Mouse (Mus musculus): ENCODE measurements around the gene Acot12.
"Not testable (repeated sequence)": the region's sequence is repeated elsewhere in the genome, so short reads cannot be mapped to it uniquely, and the experiment has no call there.

Gene Acot12

GRCm38 (mm10) chr13:91760302-91761050, 19.2 kb downstream of the Acot12 start:
- no peak for DNase-seq (ENCODE audit: low spot score in 2 of 2)

- no peak for DNase-seq (ENCODE audit: low spot score in 2 of 2)
Observed at GRCm38 (mm10) chr13:91761654-91762445, 20.5 kb downstream of the Acot12 start.

DNA sequence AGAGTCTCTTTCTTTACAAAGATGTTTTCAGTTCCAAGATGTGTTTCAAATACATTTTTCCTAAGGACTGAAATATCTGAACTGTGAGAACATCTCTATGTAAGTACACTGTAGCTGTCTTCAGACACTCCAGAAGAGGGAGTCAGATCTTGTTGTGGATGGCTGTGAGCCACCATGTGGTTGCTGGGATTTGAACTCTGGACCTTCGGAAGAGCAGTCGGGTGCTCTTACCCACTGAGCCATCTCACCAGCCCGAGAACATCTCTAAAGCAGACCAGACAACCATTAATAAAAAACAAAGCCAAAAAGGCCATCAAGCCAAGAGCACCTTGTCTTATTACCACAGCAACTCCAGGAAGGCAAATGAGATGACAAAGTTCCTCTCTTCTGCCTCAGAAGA, 22.3 kb downstream of the Acot12 start:
- not testable (repeated sequence) for DNase-seq (ENCODE audit: low spot score in 2 of 2)

- DNase-seq (ENCODE audit: low spot score in 2 of 2) = no peak
Observed at GRCm38 (mm10) chr13:91765627-91766026, 24.3 kb downstream of the Acot12 start.

DNA sequence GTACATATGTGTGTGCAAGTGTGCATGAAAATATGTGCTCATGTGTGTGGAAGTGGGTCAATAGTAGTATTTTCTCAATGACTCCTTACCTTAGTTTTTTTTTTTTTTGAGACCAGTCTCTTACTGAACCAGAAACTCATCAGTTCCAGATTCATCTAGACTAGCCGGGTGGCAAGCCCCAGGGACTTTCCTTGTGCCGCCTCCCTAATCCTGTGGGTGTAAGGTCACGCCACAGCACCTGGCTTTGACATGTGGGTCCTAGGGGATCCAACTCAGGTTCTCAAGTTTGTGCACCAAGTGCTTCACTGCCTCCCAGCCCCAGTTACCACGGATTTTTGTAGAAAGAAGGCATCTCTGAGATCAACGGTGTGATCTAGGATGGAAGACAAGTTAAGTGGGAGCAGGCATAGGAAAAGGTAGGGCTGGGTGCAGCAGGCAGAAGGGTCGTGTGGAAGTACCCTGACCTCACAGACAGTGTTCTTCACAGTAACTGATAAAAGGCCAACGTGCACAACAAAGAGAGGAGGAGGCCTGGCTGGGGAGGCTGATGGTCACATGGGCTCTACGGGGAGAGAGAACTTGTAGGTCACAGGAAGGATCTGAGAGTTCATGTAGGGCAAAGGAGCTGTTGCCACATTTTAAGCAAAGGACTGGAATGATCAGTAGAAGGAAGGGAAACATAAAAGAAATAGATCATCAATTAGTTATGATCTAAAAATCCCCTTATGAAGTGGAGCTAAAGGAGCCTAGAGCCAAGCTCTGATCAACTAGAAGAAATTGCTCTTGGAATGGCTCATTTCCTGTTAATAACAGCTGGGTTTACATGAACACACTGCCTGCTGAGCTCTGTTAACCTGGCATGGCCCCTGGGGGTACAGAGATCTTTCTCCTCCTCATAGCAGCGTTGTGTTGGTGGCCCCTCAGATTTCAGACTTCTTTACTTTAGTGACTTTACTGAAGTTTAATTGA, 27.7 kb downstream of the Acot12 start:
- DNase-seq (ENCODE audit: low spot score in 2 of 2) = no peak

DNA sequence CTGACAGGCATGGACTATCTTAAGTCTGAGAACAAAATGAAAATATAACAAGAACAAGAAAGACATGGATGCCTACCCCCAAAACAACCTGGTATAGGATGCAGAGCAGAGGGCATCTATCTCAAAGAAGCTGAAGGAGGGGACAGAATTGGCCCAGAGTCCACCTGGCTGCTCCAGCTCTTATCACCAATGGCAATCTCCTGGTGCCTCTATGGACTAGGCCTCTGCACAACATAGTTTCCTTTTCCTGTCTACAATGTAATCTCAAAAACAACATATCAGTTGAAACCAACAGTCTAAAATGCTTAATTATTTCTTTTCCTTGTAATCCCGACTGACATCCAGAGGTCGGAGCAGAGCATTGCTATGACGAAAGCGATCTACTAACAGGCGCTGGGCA, 36.8 kb downstream of the Acot12 start:
- no peak for DNase-seq (ENCODE audit: low spot score in 2 of 2)

GRCm38 (mm10) chr13:91779892-91780291, 38.6 kb downstream of the Acot12 start:
- DNase-seq (ENCODE audit: low spot score in 2 of 2) = no peak

- DNase-seq (ENCODE audit: low spot score in 2 of 2) = no peak
Observed at GRCm38 (mm10) chr13:91792035-91792434, 50.7 kb downstream of the Acot12 start.

GRCm38 (mm10) chr13:91794926-91795436, 53.7 kb downstream of the Acot12 start:
- DNase-seq (ENCODE audit: low spot score in 2 of 2) = no peak

GRCm38 (mm10) chr13:91795593-91795992, 54.3 kb downstream of the Acot12 start:
- DNase-seq (ENCODE audit: low spot score in 2 of 2) = no peak

GRCm38 (mm10) chr13:91796003-91796402, 54.7 kb downstream of the Acot12 start:
- DNase-seq (ENCODE audit: low spot score in 2 of 2) = no peak

DNA sequence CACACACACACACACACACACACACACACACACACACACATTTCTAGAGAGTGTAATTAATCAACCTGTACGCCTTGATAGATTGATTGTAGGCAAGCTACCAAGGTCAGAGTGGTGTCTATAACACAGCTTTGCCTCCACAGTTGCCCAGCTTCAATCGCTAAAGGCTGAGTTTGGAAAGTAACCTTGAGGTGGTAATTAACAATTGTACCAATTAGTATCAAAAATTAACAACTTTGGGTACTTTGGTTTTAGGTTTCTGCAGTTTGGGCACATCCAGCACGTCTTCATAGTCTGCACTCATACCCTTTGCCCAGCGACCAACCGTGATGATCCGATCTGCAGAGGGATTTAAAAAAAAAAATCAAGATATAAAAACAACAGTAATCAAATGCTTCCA, 55.6 kb downstream of the Acot12 start:
- DNase-seq (ENCODE audit: low spot score in 2 of 2) = no peak

- no peak for DNase-seq (ENCODE audit: low spot score in 2 of 2)
Observed at GRCm38 (mm10) chr13:91797442-91797841, 56.1 kb downstream of the Acot12 start.

DNA sequence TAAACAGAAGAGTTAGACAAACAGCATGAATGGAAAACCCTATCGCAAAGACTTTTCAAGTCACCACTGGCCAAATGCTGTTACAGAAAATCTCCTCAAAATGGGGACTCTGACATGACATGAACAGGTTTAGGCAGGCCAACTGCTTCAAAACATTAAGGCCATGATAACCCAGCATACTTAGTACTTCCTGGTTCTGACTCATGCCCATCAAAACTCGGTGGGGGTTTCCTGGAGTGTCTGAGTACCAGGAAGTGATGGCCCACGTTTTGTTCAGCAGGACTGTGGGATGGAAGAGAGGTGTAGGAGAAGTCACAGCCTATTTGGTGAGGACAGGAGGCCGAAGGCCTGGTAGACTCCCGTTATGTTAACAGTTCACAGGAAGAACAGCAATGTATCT, 60.4 kb downstream of the Acot12 start:
- DNase-seq (ENCODE audit: low spot score in 2 of 2) = no peak

DNA sequence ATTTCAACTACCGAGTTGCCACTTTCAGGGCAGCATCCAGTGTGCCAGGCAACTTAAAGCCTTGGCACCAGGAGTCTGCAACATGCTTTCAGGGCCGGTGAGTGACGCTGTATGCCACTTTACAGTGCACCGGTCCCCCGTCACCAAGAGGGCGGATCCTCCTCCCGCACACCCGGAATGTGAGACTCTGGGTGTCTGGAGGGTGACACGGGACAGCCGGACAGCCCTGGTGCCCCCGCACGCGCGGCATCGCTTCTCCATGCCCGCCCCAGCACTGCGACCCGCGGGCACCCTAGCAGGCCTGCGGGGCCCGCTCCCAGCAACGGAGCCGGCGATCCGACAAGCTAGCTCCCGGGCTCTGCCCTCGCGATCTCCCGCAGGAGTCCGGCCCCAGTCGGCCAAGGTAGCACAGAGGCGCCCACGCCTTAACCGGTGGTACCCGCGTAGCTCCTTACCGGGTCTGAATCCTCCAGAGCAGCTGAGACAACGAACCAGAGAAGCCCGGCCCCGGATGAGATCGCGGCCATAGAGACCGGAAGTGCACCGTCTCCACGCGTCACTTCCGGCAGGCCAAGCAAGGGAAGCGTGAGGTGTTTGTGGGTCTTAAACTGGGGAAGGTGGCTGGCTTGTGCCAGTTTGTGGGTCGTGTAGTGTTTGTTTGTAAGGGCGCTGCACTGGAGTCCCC, 66.0 kb downstream of the Acot12 start, which contains the start of gene Zcchc9:
Zcchc9 (minus strand) TSS at position 551 of the 685 bp plus-strand sequence.
- DNase-seq (ENCODE audit: low spot score in 2 of 2) = peak; percentile 83 to 86

- DNase-seq (ENCODE audit: low spot score in 2 of 2) = no peak
Observed at GRCm38 (mm10) chr13:91807874-91808575, 66.7 kb downstream of the Acot12 start.

- DNase-seq (ENCODE audit: low spot score in 2 of 2) = no peak
Observed at GRCm38 (mm10) chr13:91809476-91809875, 68.2 kb downstream of the Acot12 start.

DNA sequence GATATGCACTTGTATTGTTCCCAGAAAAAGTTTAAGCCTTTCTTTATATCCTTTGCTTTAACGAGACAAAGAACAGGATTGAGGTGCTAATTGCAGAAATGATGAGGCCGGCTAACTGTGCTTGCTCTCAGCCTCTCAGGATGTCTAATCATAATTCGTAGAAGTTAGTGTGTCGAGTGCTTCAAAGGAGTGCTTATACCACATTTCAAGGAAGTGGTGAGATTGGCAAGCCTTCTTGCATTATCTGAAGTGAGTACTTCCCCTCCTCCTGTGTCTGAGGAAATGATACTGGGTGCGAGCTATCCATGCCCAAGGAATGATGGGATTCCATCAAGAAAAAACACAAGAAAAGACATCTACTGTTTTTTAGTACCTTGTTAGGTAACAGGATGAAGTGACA, 73.4 kb downstream of the Acot12 start:
- no peak for DNase-seq (ENCODE audit: low spot score in 2 of 2)

DNA sequence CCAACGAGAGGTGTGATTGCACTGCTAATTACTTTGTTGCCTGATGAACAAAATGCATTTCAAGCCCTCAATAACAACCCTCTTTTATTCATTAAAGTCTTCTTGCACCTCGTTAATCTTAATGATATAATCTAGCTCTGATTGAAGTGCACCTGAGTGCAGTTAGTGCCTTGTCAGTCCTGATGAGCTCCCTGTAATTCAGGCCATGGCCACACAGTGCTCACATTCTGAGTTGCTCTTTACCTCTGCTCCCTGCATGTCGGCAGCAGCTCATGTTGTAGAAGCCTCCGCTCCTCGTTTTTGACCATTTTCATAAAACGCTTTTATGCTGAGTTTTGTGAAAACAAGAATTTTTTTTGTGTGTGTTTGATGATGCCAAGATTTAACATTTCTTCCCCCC, 82.4 kb downstream of the Acot12 start:
- DNase-seq (ENCODE audit: low spot score in 2 of 2) = no peak

GRCm38 (mm10) chr13:91824845-91825550, 83.7 kb downstream of the Acot12 start:
- DNase-seq (ENCODE audit: low spot score in 2 of 2) = no peak

All from frontal cortex, postnatal 14 days (tissue).